Mouse (Mus musculus): ENCODE results near the gene Gm28035.

DNA sequence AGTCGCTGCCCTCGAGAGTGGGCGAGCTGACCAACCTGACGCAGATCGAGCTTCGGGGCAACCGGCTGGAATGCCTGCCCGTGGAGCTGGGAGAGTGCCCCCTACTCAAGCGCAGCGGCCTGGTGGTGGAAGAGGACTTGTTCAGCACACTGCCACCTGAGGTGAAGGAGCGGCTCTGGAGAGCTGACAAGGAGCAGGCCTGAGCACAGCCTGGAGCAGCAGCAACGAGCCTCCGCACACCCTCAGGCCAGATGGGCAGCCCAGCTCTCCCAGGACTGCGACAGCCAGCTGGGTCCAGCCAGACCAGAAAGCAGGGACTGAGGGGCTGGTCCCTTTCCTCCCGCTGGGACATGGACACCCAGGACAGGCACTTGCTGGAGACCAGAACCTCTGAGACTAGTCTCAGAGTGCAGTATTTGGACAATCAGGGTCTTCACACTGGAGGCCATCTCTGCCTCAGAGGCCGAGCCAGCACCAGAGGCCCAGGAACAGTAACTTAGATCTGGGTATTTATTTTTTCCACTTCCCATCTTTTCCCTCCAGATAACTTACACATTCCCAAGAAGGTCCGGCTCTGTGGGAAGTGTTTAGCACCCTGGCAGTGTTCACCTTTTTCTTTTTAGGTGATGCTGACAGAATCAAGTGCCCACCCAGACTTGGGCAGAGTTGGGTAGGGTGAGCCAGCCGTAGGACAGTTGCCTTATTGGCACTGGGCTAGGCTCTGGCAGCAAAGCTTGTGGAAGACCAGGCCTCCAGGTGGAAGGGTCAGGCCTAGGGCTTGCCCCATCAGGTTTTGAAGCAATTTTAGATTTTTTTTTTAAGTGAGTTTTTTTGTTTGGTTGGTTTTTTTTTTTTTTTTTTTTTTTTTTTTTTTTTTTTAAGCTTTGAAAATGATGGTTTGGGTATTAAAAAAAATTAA lies 21.8 kb downstream of the Gm28035 start:
- TF ChIP-seq CTCF (IDR thresholded peaks at IDR 0.05; ENCODE audit: low read depth) (no peak), EP300 (optimal IDR thresholded peaks at IDR 0.05) (no peak)
